In the genomic region with DNA sequence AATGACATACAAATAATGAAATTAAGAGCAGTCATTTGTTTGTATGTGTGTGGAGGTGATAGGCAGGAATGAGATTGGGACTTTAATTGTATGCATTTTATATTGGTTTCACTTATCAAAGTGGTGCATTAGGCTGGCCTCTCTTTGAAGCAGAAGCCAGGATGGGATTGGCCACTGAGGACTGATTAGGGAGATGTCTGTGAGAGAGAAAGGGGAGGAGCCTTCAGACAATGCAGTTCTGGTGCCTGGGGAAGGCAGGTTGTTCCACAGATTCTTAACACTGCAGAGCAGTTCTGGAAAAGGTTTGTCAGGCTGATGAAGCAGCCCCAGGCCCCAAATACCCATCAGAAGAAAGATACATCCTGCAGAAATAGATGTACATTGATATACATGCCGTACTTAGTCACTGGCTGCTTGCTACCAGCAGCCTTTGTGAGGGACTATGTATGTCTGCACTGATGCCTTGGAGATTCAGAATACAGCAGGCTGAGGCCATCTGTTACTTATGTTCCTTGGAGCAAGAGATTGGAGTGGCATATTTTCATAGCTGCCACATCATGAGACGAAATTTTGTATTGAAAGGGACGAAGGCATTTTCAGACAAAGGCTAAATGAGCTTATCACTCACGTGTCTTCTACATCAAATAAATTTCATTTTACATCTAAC, we compare ENCODE assay signal across 9 mouse cellular contexts. TPM values are rescaled to one million over a fixed set of nuclear protein-coding genes. Genes with fewer than 3 reads are reported as not detected.
DNase-seq lines count a peak whose midpoint lies in the region; ATAC-seq and TF ChIP-seq lines count a peak whose summit lies in the region.
"Had no signal": no experiment of that assay in that cellular context is flagged by ENCODE, and none has a peak within 500 bp of the region (broad histone marks: within the 10 kb centered on the region; RNA-seq: fewer than 3 reads in every experiment).

No protein-coding gene starts in this region.

- 54% methylated on average over 4 of the region's 4 CpGs for WGBS in hindbrain, embryonic 14.5 days
- WGBS in midbrain, postnatal 0 days = 53% methylated on average over 4 of the region's 4 CpGs
- 71% methylated on average over 4 of the region's 4 CpGs for WGBS in stomach, postnatal 0 days

- H3K36me3 ChIP-seq in hindbrain, embryonic 14.5 days (replicated peaks; ENCODE audit: control insufficient read depth, insufficient read depth) = no peaks in the 10 kb centered on the region
- no peaks in the 10 kb centered on the region for H3K36me3 ChIP-seq in midbrain, postnatal 0 days (ENCODE audit: insufficient read depth, low read length)
- H3K36me3 ChIP-seq in stomach, postnatal 0 days (ENCODE audit: control insufficient read depth, insufficient read depth, low read length) = no peaks in the 10 kb centered on the region

- no peak for TF ChIP-seq EP300 in stomach, postnatal 0 days (optimal IDR thresholded peaks at IDR 0.05)

- H3K4me3 ChIP-seq in hindbrain, embryonic 14.5 days (replicated peaks; ENCODE audit: low read length) = no peak overlapping the region
- no peak overlapping the region for H3K4me3 ChIP-seq in midbrain, postnatal 0 days (ENCODE audit: low read depth, low read length)
- H3K4me3 ChIP-seq in stomach, postnatal 0 days (ENCODE audit: low read depth, low read length) = no peak overlapping the region

- no peaks in the 10 kb centered on the region for H3K9me3 ChIP-seq in hindbrain, embryonic 14.5 days (ENCODE audit: control insufficient read depth, low read length)
- H3K9me3 ChIP-seq in midbrain, postnatal 0 days (ENCODE audit: low read length) = no peaks in the 10 kb centered on the region
- no peaks in the 10 kb centered on the region for H3K9me3 ChIP-seq in stomach, postnatal 0 days (ENCODE audit: control insufficient read depth, low read length)

- H3K27me3 ChIP-seq in hindbrain, embryonic 14.5 days (ENCODE audit: control insufficient read depth, insufficient read depth, low read length) = no peaks in the 10 kb centered on the region
- H3K27me3 ChIP-seq in midbrain, postnatal 0 days (ENCODE audit: insufficient read depth, low read length) = no peaks in the 10 kb centered on the region
- no peaks in the 10 kb centered on the region for H3K27me3 ChIP-seq in stomach, postnatal 0 days (ENCODE audit: control insufficient read depth, insufficient read depth, low read length)

- ATAC-seq in cerebellum, adult (ENCODE audit: insufficient number of reproducible peaks, low FRiP score, low TSS enrichment) = peak; percentile 72; the same call in 1 of the 2 replicates
- ATAC-seq in hindbrain, embryonic 14.5 days (ENCODE audit: low FRiP score) = peak; percentile 89
- no peak for ATAC-seq in midbrain, postnatal 0 days (ENCODE audit: low FRiP score)
- no peak for ATAC-seq in monocyte, adult 5-6 weeks (replicated peaks; ENCODE audit: insufficient number of reproducible peaks, low FRiP score, low TSS enrichment, poor library complexity, severe bottlenecking)
- ATAC-seq in stomach, postnatal 0 days (ENCODE audit: low FRiP score, low TSS enrichment) = no peak
- no peak for ATAC-seq in CD4-positive, CD25-positive, alpha-beta regulatory T cell, adult 4 months

- H3K4me2 ChIP-seq in hindbrain, embryonic 14.5 days (replicated peaks) = no peak overlapping the region
- no peak overlapping the region for H3K4me2 ChIP-seq in midbrain, postnatal 0 days (ENCODE audit: low read depth, low read length, poor library complexity, severe bottlenecking)
- no peak overlapping the region for H3K4me2 ChIP-seq in stomach, postnatal 0 days (replicated peaks; ENCODE audit: low read depth)

- TF ChIP-seq CTCF in midbrain, postnatal 0 days (IDR thresholded peaks at IDR 0.05) = no peak
- no peak for TF ChIP-seq CTCF in stomach, postnatal 0 days (IDR thresholded peaks at IDR 0.05; ENCODE audit: low read depth)

- H3K9ac ChIP-seq in hindbrain, embryonic 14.5 days = no peak overlapping the region
- no peak overlapping the region for H3K9ac ChIP-seq in midbrain, postnatal 0 days (replicated peaks; ENCODE audit: low read length, poor library complexity, severe bottlenecking)
- no peak overlapping the region for H3K9ac ChIP-seq in stomach, postnatal 0 days (ENCODE audit: low read length)

- 0 out of 2 replicates have a peak, but pooled peaks cover 9% of the 10 kb centered on the region for H3K4me1 ChIP-seq in hindbrain, embryonic 14.5 days (replicated peaks; ENCODE audit: control insufficient read depth, insufficient read depth, low read length)
- no peaks in the 10 kb centered on the region for H3K4me1 ChIP-seq in midbrain, postnatal 0 days (ENCODE audit: insufficient read depth, low read length)
- no peaks in the 10 kb centered on the region for H3K4me1 ChIP-seq in stomach, postnatal 0 days (replicated peaks; ENCODE audit: control insufficient read depth, insufficient read depth)

- peak; percentile 14 for DNase-seq in cerebellum, adult 9-11 months
- no peak for DNase-seq in hindbrain, embryonic 14.5 days (ENCODE audit: low spot score)
- DNase-seq in midbrain, postnatal 0 days (ENCODE audit: low spot score) = peak; percentile 48
- no peak for DNase-seq in stomach, postnatal 0 days (ENCODE audit: low spot score)
- DNase-seq: heart, postnatal 36 days; lung, postnatal 10 days had no signal

- H3K27ac ChIP-seq in hindbrain, embryonic 14.5 days = peak overlapping the region; percentile 73
- peak overlapping the region; percentile 51; the same call in 1 of the 2 replicates for H3K27ac ChIP-seq in midbrain, postnatal 0 days (ENCODE audit: low read depth, low read length)
- no peak overlapping the region for H3K27ac ChIP-seq in stomach, postnatal 0 days (replicated peaks)

RNA-seq across cellular contexts. Expression of gene Med14, which starts 29.9 kb away (rescaled TPM):
- polyA plus RNA-seq in hindbrain, embryonic 14.5 days (2014; fragmentation: Nextera tagmentation; extraction: Ambion mirVana) = 23.2 and 25.0 TPM in 2 replicates
- 24.9 and 37.5 TPM in 2 replicates for total RNA-seq in midbrain, postnatal 0 days (2014; rRNA removed)
- 7.6 and 9.1 TPM in 2 replicates for polyA plus RNA-seq in midbrain, postnatal 0 days (2015; fragmentation: Nextera tagmentation; extraction: Ambion mirVana)
- total RNA-seq in monocyte, adult 5-6 weeks (2017) = 10.7 to 24.7 TPM (median 15.0 TPM) in 3 replicates
- 6.8 and 7.4 TPM in 2 replicates for polyA plus RNA-seq in stomach, postnatal 0 days (2015; fragmentation: Nextera tagmentation; extraction: Ambion mirVana)
- 10 to 100 TPM in 1 of 2 experiments, 1 to 10 TPM in 1; 7.1 to 11.7 TPM for polyA plus RNA-seq in CD4-positive, CD25-positive, alpha-beta regulatory T cell, adult 4 months (2017; shearing (Covaris generic))

Comparison
In these comparisons a context has a peak if more than half of its experiments do, and no peak if none do; other contexts are left out.
1. ATAC-seq: peak in cerebellum, adult (single experiment) and hindbrain, embryonic 14.5 days (single experiment); none in midbrain, postnatal 0 days (single experiment), monocyte, adult 5-6 weeks (single experiment), stomach, postnatal 0 days (single experiment) and CD4-positive, CD25-positive, alpha-beta regulatory T cell, adult 4 months (single experiment).
2. DNase-seq: peak in cerebellum, adult 9-11 months (single experiment) and midbrain, postnatal 0 days (single experiment); none in hindbrain, embryonic 14.5 days (single experiment) and stomach, postnatal 0 days (single experiment).